Mouse (Mus musculus) urinary bladder, adult 2 months (tissue): ENCODE measurements around the gene Dynlrb1. TPM values are rescaled to one million over a fixed set of nuclear protein-coding genes. Genes with fewer than 3 reads are reported as not detected.

ENCODE experiments used
- DNase-seq: peaks from one replicate; pipeline ENCODE4 v3.0.0; 2022; ENCODE audit warnings: low spot score
- polyA plus RNA-seq: library from polyadenylated mRNA; depleted of rRNA; stranded (reverse); fragments of >200 nt; gene quantifications from 2 replicates; pipeline ENCODE4 v1.2.3, GENCODE M21; 2012; rRNA removed

Gene Dynlrb1
- polyA plus RNA-seq, 1 experiment, result 645 TPM

GRCm38 (mm10) chr2:155280116-155280515 lies 43.8 kb downstream of the Dynlrb1 start:
- DNase-seq, result no peak

GRCm38 (mm10) chr2:155283793-155284192 lies 47.5 kb downstream of the Dynlrb1 start:
- DNase-seq, result no peak

GRCm38 (mm10) chr2:155284647-155285046 lies 48.3 kb downstream of the Dynlrb1 start:
- no peak for DNase-seq

- DNase-seq, result no peak
Observed at GRCm38 (mm10) chr2:155285744-155286143, 49.4 kb downstream of the Dynlrb1 start.

- DNase-seq, result no peak
Observed at GRCm38 (mm10) chr2:155287456-155288250, 51.3 kb downstream of the Dynlrb1 start.

GRCm38 (mm10) chr2:155290066-155290465 lies 53.7 kb downstream of the Dynlrb1 start:
- no peak for DNase-seq

- DNase-seq, result no peak
Observed at GRCm38 (mm10) chr2:155293382-155293781, 57.0 kb downstream of the Dynlrb1 start.

GRCm38 (mm10) chr2:155293946-155294345 lies 57.6 kb downstream of the Dynlrb1 start:
- no peak for DNase-seq

GRCm38 (mm10) chr2:155295453-155295852 lies 59.1 kb downstream of the Dynlrb1 start:
- no peak for DNase-seq

GRCm38 (mm10) chr2:155299563-155299962 lies 63.2 kb downstream of the Dynlrb1 start:
- DNase-seq, result no peak

Other genes starting within 250 kb of the Dynlrb1 start
- 0.31 and 0.55 TPM in 2 replicates for gene Gm14226, start 218.3 kb upstream of the Dynlrb1 start, polyA plus RNA-seq
- 42.3 and 47.9 TPM in 2 replicates for gene Ahcy, start 162.0 kb upstream of the Dynlrb1 start, polyA plus RNA-seq
- gene Itch, start 103.0 kb upstream of the Dynlrb1 start, polyA plus RNA-seq, result 20.8 and 26.9 TPM in 2 replicates
- 150 and 161 TPM in 2 replicates for gene Map1lc3a, start 39.8 kb downstream of the Dynlrb1 start, polyA plus RNA-seq
- gene Pigu, start 120.9 kb downstream of the Dynlrb1 start, polyA plus RNA-seq, result 28.0 and 32.2 TPM in 2 replicates
- 82.3 and 107 TPM in 2 replicates for gene Trp53inp2, start 144.5 kb downstream of the Dynlrb1 start, polyA plus RNA-seq
- gene Ncoa6, start 237.4 kb downstream of the Dynlrb1 start, polyA plus RNA-seq, result 22.7 and 29.9 TPM in 2 replicates